Mouse (Mus musculus) liver, embryonic 13.5 days (tissue): Measurements from ENCODE around the gene Smco4. TPM values are rescaled to one million over a fixed set of nuclear protein-coding genes. Genes with fewer than 3 reads are reported as not detected.

ENCODE experiments used
- ATAC-seq: fragments of 200-750 bp; cut with Nextera tagmentation; 2 replicates; pipeline ENCODE4 v1.8.0; 2017; ENCODE audit warnings: low read depth, mild to moderate bottlenecking, moderate number of reproducible peaks, moderate library complexity
- DNase-seq: peaks from one replicate; pipeline ENCODE4 v3.0.0; 2022
- H3K27ac ChIP-seq: fragments of 300-500 bp; sonication (generic); 2 replicates; pipeline ENCODE4 v1.5.1; 2015; ENCODE audit warnings: moderate library complexity, mild to moderate bottlenecking, inconsistent platforms
- H3K27me3 ChIP-seq: fragments of 300-500 bp; sonication (generic); 2 replicates; pipeline ENCODE4 v1.6.1; 2015; ENCODE audit warnings: mild to moderate bottlenecking, inconsistent platforms
- H3K36me3 ChIP-seq: fragments of 300-500 bp; sonication (generic); 2 replicates; pipeline ENCODE4 v1.6.1; 2015; ENCODE audit warnings: mild to moderate bottlenecking, inconsistent platforms
- H3K4me1 ChIP-seq: fragments of 300-500 bp; sonication (generic); replicated peaks from 2 replicates; pipeline ENCODE4 v1.6.1; 2015; ENCODE audit warnings: inconsistent platforms
- H3K4me2 ChIP-seq: fragments of 300-500 bp; sonication (generic); 2 replicates; pipeline ENCODE4 v1.6.1; 2015; ENCODE audit warnings: inconsistent platforms, mild to moderate bottlenecking, moderate library complexity
- H3K4me3 ChIP-seq: fragments of 300-500 bp; sonication (generic); replicated peaks from 2 replicates; pipeline ENCODE4 v1.5.1; 2015; ENCODE audit warnings: mild to moderate bottlenecking, inconsistent platforms
- H3K9ac ChIP-seq: fragments of 300-500 bp; sonication (generic); 2 replicates; pipeline ENCODE4 v1.6.1; 2015; ENCODE audit warnings: mild to moderate bottlenecking, inconsistent platforms
- H3K9me3 ChIP-seq: fragments of 300-500 bp; sonication (generic); replicated peaks from 2 replicates; pipeline ENCODE4 v1.6.1; 2016; ENCODE audit warnings: inconsistent platforms
- WGBS: fragments of 180-500 bp; shearing (Covaris S2); methylation state at CpG from one replicate; pipeline ENCODE4 v1.1.7; 2015; ENCODE audit not compliant: insufficient replicate concordance; 5-methylcytosine and 5-hydroxymethylcytosine counted together
- polyA plus RNA-seq: library from polyadenylated mRNA; unstranded; fragments of >200 nt; fragmentation: Nextera tagmentation; extraction: Ambion mirVana; gene quantifications from 2 replicates; pipeline ENCODE4 v1.2.1, GENCODE M21; 2015

Smco4 gene
- polyA plus RNA-seq, 1 experiment from 2014 or later = 1.7 TPM

- H3K9ac ChIP-seq = no peak overlapping the region
- no peak overlapping the region for H3K4me3 ChIP-seq
- H3K4me2 ChIP-seq = no peak overlapping the region
- H3K27me3 ChIP-seq = no peaks in the 10 kb centered on the region
- H3K36me3 ChIP-seq = no peaks in the 10 kb centered on the region
- DNase-seq (no peak), ATAC-seq (no peak)
- H3K9me3 ChIP-seq = no peaks in the 10 kb centered on the region
- WGBS = 61% methylated on average over 9 of the region's 9 CpGs
- H3K27ac ChIP-seq = no peak overlapping the region
- no peaks in the 10 kb centered on the region for H3K4me1 ChIP-seq
Measured at GRCm38 (mm10) chr9:15584209-15584608, 91.0 kb downstream of the Smco4 start.

GRCm38 (mm10) chr9:15585956-15586355 lies 92.7 kb downstream of the Smco4 start:
- H3K4me2 ChIP-seq = no peak overlapping the region
- DNase-seq = no peak
- H3K36me3 ChIP-seq = no peaks in the 10 kb centered on the region
- H3K4me3 ChIP-seq = no peak overlapping the region
- no peaks in the 10 kb centered on the region for H3K4me1 ChIP-seq
- no peak overlapping the region for H3K9ac ChIP-seq
- no peaks in the 10 kb centered on the region for H3K27me3 ChIP-seq
- H3K9me3 ChIP-seq = no peaks in the 10 kb centered on the region
- WGBS = 67% methylated on average over 1 of the region's 1 CpGs
- H3K27ac ChIP-seq = no peak overlapping the region
- no peak for ATAC-seq

DNA sequence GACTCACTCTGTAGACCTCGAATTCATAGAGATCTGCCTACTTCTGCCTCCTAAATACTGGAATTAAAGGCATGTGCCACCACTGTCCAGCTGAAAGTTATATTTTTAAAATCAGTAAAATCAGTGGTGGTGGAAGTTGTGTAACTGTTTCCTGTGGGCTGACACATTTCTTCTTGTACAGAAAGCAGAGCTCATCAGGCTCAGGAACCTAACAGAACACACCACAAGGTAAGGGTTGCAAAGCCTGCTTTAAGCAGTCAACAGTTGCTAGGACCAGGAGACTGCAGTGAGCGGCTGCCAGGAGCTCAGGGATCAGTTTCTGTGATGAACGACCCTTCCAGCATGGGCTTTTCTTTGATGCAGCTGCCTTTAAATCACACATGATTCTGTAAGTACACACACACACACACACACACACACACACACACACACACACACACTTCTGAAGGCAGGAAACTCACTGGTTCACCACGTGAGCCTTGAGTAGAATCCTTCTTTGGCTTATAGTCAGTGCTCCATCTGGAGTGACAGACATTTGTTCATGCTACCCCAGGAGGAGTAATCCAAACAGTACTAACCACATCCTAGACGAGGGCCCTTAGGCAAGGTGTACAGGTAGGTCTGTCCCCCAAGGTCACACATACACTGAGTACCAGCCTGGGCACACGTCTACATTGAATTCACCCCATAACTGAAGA lies 94.1 kb downstream of the Smco4 start:
- Histone ChIP-seq H3K9ac (no peak overlapping the region), H3K27ac (no peak overlapping the region), H3K4me3 (no peak overlapping the region), H3K9me3 (no peaks in the 10 kb centered on the region), H3K27me3 (no peaks in the 10 kb centered on the region), H3K4me1 (no peaks in the 10 kb centered on the region), H3K36me3 (no peaks in the 10 kb centered on the region), H3K4me2 (no peak overlapping the region)
- ATAC-seq (no peak), DNase-seq (no peak)
- WGBS = 36% methylated on average over 6 of the region's 6 CpGs

- no peak overlapping the region for H3K27ac ChIP-seq
- H3K9ac ChIP-seq = no peak overlapping the region
- 71% methylated on average over 4 of the region's 4 CpGs for WGBS
- H3K9me3 ChIP-seq = no peaks in the 10 kb centered on the region
- no peaks in the 10 kb centered on the region for H3K27me3 ChIP-seq
- no peaks in the 10 kb centered on the region for H3K36me3 ChIP-seq
- no peak overlapping the region for H3K4me3 ChIP-seq
- ATAC-seq = no peak
- DNase-seq = no peak
- no peak overlapping the region for H3K4me2 ChIP-seq
- no peaks in the 10 kb centered on the region for H3K4me1 ChIP-seq
Measured at GRCm38 (mm10) chr9:15594148-15594547, 100.9 kb downstream of the Smco4 start.

Other genes with a start within 250 kb of the Smco4 start
- gene Med17, start 213.5 kb upstream of the Smco4 start, polyA plus RNA-seq = 20.0 and 25.1 TPM in 2 replicates
- 46.4 and 54.0 TPM in 2 replicates for gene Taf1d, start 187.2 kb upstream of the Smco4 start, polyA plus RNA-seq
- 3.0 and 3.4 TPM in 2 replicates for gene 4931406C07Rik, start 187.0 kb upstream of the Smco4 start, polyA plus RNA-seq
- 7.8 and 8.5 TPM in 2 replicates for gene Cep295, start 135.6 kb upstream of the Smco4 start, polyA plus RNA-seq
- not detected in 2 replicates for gene Deup1, start 134.5 kb downstream of the Smco4 start, polyA plus RNA-seq
- 1.4 and 1.6 TPM in 2 replicates for gene Slc36a4, start 216.3 kb downstream of the Smco4 start, polyA plus RNA-seq